Mouse (Mus musculus): ENCODE data around the gene Ncapd3. TPM values are rescaled to one million over a fixed set of nuclear protein-coding genes. Genes with fewer than 3 reads are reported as not detected.

Gene Ncapd3
- total RNA-seq, 2 experiments from 2014 or later = 6.2 to 7.3 TPM

DNA sequence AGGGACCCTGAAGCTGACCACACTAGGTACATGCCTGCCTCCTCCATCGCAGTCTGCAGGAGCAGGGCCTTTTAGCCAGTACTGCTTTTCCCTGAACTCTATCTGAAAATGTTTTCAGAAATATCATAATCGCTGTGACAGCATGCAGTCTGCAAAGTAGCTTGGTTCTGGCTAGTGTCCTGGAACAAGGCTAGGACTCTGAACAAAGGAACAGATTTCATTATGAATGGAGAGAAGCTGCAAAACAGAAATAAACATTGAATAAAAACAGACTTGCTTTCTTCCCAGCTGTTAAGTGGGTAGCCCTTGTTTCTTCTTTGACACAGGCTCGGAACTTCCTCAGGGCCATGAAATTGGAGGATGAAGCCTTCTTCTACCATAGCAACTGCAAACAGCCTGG lies 24.7 kb upstream of the Ncapd3 start:
- no peak for TF ChIP-seq CTCF (IDR thresholded peaks at IDR 0.05)
- H3K4me3 ChIP-seq = no peak overlapping the region
- no peak overlapping the region for H3K27ac ChIP-seq
- intact Hi-C loops (cut with DNase I) = no loop called here
- no peak for DNase-seq

- TF ChIP-seq CTCF (IDR thresholded peaks at IDR 0.05) = no peak
- Histone ChIP-seq H3K4me3 (no peak overlapping the region), H3K27ac (no peak overlapping the region)
- intact Hi-C loops (cut with DNase I) = no loop called here
- no peak for DNase-seq
Observed at GRCm38 (mm10) chr9:27005933-27006332, 24.0 kb upstream of the Ncapd3 start.

- Histone ChIP-seq H3K27ac (no peak overlapping the region), H3K4me3 (no peak overlapping the region)
- no peak for TF ChIP-seq CTCF (IDR thresholded peaks at IDR 0.05)
- intact Hi-C loops (cut with DNase I) = no loop called here
- no peak for DNase-seq
Observed at GRCm38 (mm10) chr9:27006866-27007265, 23.1 kb upstream of the Ncapd3 start.

DNA sequence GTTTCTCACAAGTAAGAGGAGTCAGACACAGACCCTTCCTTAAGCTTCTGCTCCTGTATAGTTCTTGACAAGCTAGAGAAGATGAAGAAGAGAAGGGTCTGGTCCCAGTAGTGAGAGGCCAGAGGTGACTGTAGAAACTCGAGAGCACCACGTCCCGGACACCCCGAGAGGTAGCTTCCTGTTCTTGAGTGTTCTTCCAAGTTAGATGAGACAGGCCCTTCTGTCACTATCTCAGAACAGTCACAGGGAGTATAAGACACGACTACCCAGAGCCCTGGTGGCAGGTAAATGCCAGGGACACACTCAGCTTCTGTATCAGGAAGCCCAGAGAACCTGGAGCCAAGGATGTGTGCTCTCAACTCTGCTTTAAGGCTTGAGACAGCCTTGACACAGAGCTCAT lies 20.7 kb upstream of the Ncapd3 start:
- TF ChIP-seq CTCF (IDR thresholded peaks at IDR 0.05) = no peak
- intact Hi-C loops (cut with DNase I) = no loop called here
- H3K4me3 ChIP-seq = no peak overlapping the region

GRCm38 (mm10) chr9:27011572-27011971 lies 18.4 kb upstream of the Ncapd3 start:
- intact Hi-C loops (cut with DNase I) = no loop called here
- Histone ChIP-seq H3K4me3 (no peak overlapping the region), H3K27ac (no peak overlapping the region)
- DNase-seq = no peak
- no peak for TF ChIP-seq CTCF (IDR thresholded peaks at IDR 0.05)

More for the DNA sequence above, 20.7 kb upstream of the Ncapd3 start:
- no peak overlapping the region for H3K27ac ChIP-seq
- no peak for DNase-seq

- Histone ChIP-seq H3K4me3 (no peak overlapping the region), H3K27ac (no peak overlapping the region)
- intact Hi-C loops (cut with DNase I) = no loop called here
- DNase-seq = no peak
- no peak for TF ChIP-seq CTCF (IDR thresholded peaks at IDR 0.05)
Observed at GRCm38 (mm10) chr9:27018961-27019360, 11.0 kb upstream of the Ncapd3 start.

GRCm38 (mm10) chr9:27023681-27024080 lies 6.3 kb upstream of the Ncapd3 start:
- H3K27ac ChIP-seq = no peak overlapping the region
- DNase-seq = no peak
- no peak overlapping the region for H3K4me3 ChIP-seq
- no peak for TF ChIP-seq CTCF (IDR thresholded peaks at IDR 0.05)
- intact Hi-C loops (cut with DNase I) = no loop called here

- Histone ChIP-seq H3K27ac (no peak overlapping the region), H3K4me3 (peak overlapping the region; percentile 100)
- no peak for DNase-seq
- intact Hi-C loops (cut with DNase I) = no loop called here
- TF ChIP-seq CTCF (IDR thresholded peaks at IDR 0.05) = no peak
Observed at GRCm38 (mm10) chr9:27026708-27027107, 3.3 kb upstream of the Ncapd3 start.

- peak overlapping the region; percentile 100 for H3K4me3 ChIP-seq
- DNase-seq = peak; percentile 36
- peak; percentile 21; the same call in 1 of the 2 replicates for TF ChIP-seq CTCF (IDR thresholded peaks at IDR 0.05)
- intact Hi-C loops (cut with DNase I) = no loop called here
- peak overlapping the region; percentile 99 for H3K27ac ChIP-seq
Observed at GRCm38 (mm10) chr9:27029022-27029827, 750 bp upstream of the Ncapd3 start.

GRCm38 (mm10) chr9:27030763-27031100 lies 757 bp downstream of the Ncapd3 start:
- no peak for DNase-seq
- no peak for TF ChIP-seq CTCF (IDR thresholded peaks at IDR 0.05)
- intact Hi-C loops (cut with DNase I) = loop anchor here (1.0 kb wide), 1 partner anchor 31 kb away; the partner anchor contains the start of genes Acad8 and Thyn1
- Histone ChIP-seq H3K4me3 (peak overlapping the region; percentile 100), H3K27ac (peak overlapping the region; percentile 99)

DNA sequence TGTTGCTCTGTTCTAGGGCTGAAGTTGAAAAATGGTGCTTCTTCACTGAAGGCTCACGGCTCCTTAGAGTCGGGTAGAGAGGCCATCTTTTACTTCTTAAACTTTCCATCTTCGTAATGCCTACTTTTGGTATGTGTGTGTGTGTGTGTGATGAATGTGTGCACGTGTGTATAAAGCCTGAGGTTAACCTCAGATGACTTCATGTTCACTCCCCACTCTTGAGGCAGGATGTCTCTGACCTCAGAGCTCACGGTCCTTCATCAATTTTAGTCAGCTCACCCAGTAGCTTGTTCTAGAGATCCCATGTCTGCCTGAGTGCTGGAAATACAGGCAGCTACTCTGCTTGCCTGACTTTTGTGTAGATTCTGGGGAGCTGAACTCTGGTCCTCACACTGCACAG lies 13.9 kb downstream of the Ncapd3 start:
- Histone ChIP-seq H3K4me3 (no peak overlapping the region), H3K27ac (no peak overlapping the region)
- DNase-seq = no peak
- TF ChIP-seq CTCF (IDR thresholded peaks at IDR 0.05) = no peak
- intact Hi-C loops (cut with DNase I) = no loop called here

- no peak for DNase-seq
- intact Hi-C loops (cut with DNase I) = no loop called here
- Histone ChIP-seq H3K27ac (no peak overlapping the region), H3K4me3 (no peak overlapping the region)
- peak; percentile 45 for TF ChIP-seq CTCF (IDR thresholded peaks at IDR 0.05)
Observed at GRCm38 (mm10) chr9:27049492-27049891, 19.5 kb downstream of the Ncapd3 start.

DNA sequence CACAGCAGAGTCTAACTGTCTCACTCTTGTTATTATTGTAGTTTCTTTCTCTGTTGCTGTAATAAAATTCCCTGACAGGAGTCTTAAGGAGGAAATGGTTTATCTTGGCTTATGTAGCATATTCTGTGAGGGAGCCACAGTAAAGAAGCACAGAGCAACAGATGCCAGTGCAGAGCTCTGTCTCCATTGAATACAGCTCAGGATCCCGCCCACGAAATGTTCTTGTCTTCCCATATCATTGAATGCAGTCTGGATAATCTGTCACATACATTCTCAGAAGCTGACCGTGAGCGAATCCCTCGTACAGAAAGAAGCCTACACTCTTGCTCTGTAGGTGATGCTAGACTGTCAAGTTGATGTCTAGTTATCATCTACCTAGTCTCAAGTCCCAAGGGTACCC lies 28.4 kb downstream of the Ncapd3 start:
- no peak for TF ChIP-seq CTCF (IDR thresholded peaks at IDR 0.05)
- DNase-seq = no peak
- no peak overlapping the region for H3K4me3 ChIP-seq
- H3K27ac ChIP-seq = no peak overlapping the region
- intact Hi-C loops (cut with DNase I) = no loop called here

GRCm38 (mm10) chr9:27070895-27071294 lies 40.9 kb downstream of the Ncapd3 start:
- H3K4me3 ChIP-seq = no peak overlapping the region
- DNase-seq = no peak
- intact Hi-C loops (cut with DNase I) = no loop called here
- no peak overlapping the region for H3K27ac ChIP-seq
- no peak for TF ChIP-seq CTCF (IDR thresholded peaks at IDR 0.05)

All from gastrocnemius, adult 2 months (tissue).